Mouse (Mus musculus) liver, embryonic 14.5 days (tissue): ENCODE measurements around the gene Sdsl.

ENCODE experiments used
- CTCF ChIP-seq: IDR thresholded peaks from 2 replicates; pipeline ENCODE4 v1.5.1; 2016; ENCODE audit warnings: antibody characterized with exemption, low read depth, control low read depth
- EP300 ChIP-seq: IDR thresholded peaks from 2 replicates; pipeline ENCODE4 v1.6.1; 2016; ENCODE audit warnings: antibody characterized with exemption, low read depth

- TF ChIP-seq EP300 (no peak), CTCF (no peak)
Observed at GRCm38 (mm10) chr5:120495064-120495702, 22.6 kb upstream of the Sdsl start.
